Mouse (Mus musculus) T-helper 17 cell (primary cell): ENCODE results near the gene Lamc3.

ENCODE experiments used
- in situ Hi-C, 2 experiments: fragments of 300-600 bp; cut with MboI, MseI; formaldehyde crosslinking; loops; 1 replicate in 1 of 2; 2 replicates in 1 of 2; pipeline ENCODE4 v1.15.1; 2025; ENCODE audit warnings: high pct_unique_total_duplicates in 2 of 2

The Lamc3 gene

DNA sequence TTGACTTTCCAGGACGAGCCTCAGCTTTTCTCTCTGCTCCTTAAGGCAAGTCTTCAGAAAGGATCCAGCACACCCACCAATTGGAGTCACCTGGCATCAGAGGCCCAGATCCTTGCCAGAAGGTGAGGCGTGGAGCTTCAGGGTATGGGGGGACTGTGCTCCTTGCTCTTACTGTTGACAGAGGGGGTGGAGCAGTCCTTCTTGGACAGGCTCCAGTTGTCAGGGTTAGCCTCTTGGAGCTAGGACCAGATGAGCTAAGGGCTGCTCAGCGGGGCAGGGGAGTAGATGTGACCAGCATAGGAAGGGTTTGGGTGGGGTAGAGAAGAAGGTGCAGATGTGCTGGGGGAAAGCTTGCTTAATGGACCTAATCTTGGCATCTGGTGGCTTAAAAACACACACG, 38.8 kb downstream of the Lamc3 start:
- in situ Hi-C loops = no loop called here

GRCm38 (mm10) chr2:31929664-31930063, 42.6 kb downstream of the Lamc3 start:
- in situ Hi-C loops = loop anchor here in 1 of 2 experiments (10.0 kb wide), 1 partner anchor 715 kb away; the partner anchor contains the start of gene Eng

- in situ Hi-C loops = loop anchor here in 1 of 2 experiments (10.0 kb wide), 1 partner anchor 710 kb away; the partner anchor contains the start of gene Eng
These were observed 47.5 kb downstream of the Lamc3 start for GRCm38 (mm10) chr2:31934551-31934950.

DNA sequence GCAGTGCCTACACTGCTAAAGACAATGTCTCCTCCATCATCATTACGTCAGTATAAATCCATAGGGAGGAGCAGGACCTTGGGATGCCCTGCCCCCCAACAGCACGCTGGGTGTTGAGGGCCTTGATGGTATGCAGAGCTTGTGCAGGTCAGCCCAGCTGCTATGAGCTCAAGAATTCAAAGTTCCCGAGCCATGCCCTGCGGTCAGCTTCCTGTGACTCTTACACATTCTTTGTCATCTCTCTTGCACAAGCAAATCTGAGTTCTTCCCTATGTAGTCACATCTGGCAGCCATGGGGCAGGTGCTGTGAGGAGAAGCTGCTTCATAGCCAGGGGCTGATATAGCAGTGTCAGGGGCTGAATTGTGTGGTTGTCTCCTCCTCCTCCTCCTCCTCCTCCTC, 48.0 kb downstream of the Lamc3 start:
- in situ Hi-C loops = loop anchor here in 1 of 2 experiments (10.0 kb wide), 1 partner anchor 710 kb away; the partner anchor contains the start of gene Eng

DNA sequence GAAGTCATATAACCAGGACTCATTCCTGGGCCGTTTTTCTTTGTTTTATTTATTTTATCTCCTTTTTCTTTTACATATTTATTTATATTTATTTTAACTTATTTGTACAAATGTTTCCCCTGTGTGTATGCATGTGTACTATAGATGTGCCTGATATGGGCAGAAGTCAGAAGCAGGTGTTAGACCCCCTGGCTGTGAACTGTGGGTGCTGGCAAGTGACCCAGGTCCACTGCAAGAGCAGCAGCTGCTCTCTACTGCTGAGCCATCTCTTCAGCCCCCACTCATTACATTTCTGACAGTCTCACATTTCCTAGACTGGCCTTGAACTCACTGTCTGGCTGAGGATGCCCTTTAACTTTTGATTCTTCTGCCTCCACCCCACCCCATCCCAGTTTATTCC, 51.2 kb downstream of the Lamc3 start:
- in situ Hi-C loops = loop anchor here in 1 of 2 experiments (10.0 kb wide), 1 partner anchor 707 kb away; the partner anchor contains the start of gene Eng

- in situ Hi-C loops = no loop called here
These were observed 55.9 kb downstream of the Lamc3 start for GRCm38 (mm10) chr2:31943011-31943410.

DNA sequence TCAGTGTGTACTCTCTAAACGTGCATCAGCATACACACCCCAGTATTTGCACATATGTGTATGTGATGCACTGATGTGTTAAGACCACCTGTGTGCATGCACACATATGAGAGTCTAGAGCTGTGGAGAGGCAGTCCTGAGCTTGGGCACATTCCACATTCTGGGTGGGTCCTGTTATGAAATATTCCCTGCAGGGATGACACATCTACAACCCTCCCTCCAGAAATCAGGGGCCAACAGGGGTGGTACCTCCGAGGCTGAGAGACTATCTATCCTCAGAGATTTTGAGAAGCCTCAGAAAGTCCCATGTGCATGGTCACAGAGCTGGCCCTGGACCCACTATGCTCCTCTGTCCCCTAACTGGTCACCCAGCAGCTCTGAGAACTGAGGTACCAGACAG, 58.5 kb downstream of the Lamc3 start:
- in situ Hi-C loops = no loop called here

GRCm38 (mm10) chr2:31948392-31948791, 61.3 kb downstream of the Lamc3 start:
- in situ Hi-C loops = no loop called here

- in situ Hi-C loops = no loop called here
These were observed 61.7 kb downstream of the Lamc3 start for GRCm38 (mm10) chr2:31948801-31949200.

DNA sequence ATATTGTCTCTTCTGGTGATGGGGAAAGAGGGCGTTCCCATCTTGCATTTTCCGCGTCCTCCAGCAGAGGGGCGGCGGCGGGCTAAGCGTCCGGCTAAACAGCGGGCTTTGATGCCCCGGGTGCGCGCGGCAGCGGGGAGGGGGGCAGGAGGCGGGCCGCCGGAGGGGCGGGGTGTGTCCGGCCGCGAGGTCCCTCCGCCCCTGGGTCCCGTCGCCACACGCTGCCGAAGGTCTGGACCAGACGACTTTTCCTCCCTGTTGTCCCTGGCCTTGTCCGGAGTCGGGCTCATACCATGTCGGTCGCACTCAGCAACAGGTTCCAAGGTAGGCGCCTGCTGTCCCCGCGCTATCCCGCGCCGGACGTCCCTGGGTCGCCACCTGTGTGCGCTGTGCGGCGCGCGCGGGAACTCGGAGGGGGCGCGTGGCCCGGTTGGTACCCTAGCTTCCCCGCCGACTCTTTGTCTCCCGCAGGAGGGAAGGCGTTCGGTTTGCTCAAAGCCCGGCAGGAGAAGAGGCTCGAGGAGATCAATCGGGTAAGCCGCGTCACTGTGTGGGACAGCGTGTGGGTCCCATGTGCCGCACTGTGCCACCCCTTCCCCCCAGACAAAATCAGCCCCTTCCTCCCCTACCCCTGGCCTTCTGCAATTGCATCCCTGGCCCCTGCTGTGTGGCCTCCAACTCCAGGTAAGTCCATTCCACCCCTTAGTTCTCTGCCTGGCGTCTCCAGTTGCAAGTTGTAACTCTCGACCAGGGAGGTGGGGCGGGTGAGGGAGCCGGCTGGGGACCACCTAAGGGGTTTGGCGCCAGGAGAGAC, 63.2 kb downstream of the Lamc3 start, which contains the start of gene Aif1l:
Gene Aif1l (plus strand): TSS at position 82 of the 814 bp plus-strand sequence.
- in situ Hi-C loops = loop anchor here (5.0 kb wide), 2 partner anchors 83 to 182 kb away; no protein-coding TSS in a partner anchor

DNA sequence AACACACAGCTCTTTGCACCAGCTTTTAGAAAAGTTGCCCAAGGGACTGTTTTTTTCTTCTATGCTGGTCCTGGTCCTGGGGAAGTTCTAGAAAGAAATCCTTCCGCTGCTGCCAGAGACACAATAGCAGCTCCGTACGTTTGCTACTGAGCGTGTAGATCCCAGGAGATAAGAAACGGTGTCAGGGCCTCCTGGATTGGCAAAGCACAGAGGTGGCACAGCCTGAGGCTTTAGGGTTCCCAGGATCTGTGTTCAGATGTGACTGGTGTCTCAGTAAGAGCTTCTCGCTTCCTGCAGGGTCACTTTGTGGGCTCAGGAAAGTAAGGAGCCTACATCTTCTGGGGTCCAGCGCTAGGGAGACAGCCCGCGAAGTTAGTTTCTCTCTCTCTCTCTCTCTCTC, 63.9 kb downstream of the Lamc3 start:
- in situ Hi-C loops = loop anchor here (5.0 kb wide), 2 partner anchors 84 to 181 kb away; no protein-coding TSS in a partner anchor

- in situ Hi-C loops = loop anchor here (5.0 kb wide), 2 partner anchors 85 to 180 kb away; no protein-coding TSS in a partner anchor
These were observed 65.1 kb downstream of the Lamc3 start for GRCm38 (mm10) chr2:31952236-31952635.

- in situ Hi-C loops = loop anchor here (5.0 kb wide), 2 partner anchors 85 to 180 kb away; no protein-coding TSS in a partner anchor
These were observed 65.6 kb downstream of the Lamc3 start for GRCm38 (mm10) chr2:31952725-31953124.

DNA sequence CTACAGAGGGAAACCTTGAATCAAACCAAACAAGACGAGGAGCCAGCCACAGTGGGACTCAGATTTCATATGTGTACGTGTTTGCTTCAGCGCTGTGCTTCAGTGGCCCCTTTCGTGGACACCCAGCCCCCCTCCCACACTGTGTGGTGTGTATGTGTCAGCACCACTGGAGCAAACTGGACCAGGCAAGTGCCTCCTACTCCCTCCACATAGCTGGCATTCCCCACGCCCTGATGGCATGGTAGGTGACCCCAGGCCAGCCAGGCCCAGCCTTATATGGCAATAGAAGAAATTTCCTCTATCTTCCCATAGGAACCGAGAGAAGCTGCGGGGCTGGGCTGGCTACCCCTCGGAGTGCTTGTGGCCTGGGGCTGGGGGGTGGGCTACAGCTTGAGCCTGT, 66.6 kb downstream of the Lamc3 start:
- in situ Hi-C loops = loop anchor here (5.0 kb wide), 2 partner anchors 86 to 179 kb away; no protein-coding TSS in a partner anchor

GRCm38 (mm10) chr2:31954779-31955181, 67.7 kb downstream of the Lamc3 start:
- in situ Hi-C loops = loop anchor here (5.0 kb wide), 2 partner anchors 87 to 178 kb away; no protein-coding TSS in a partner anchor

- in situ Hi-C loops = no loop called here
These were observed 68.6 kb downstream of the Lamc3 start for GRCm38 (mm10) chr2:31955686-31956085.

- in situ Hi-C loops = no loop called here
These were observed 70.1 kb downstream of the Lamc3 start for GRCm38 (mm10) chr2:31957211-31957610.

GRCm38 (mm10) chr2:31960986-31961385, 73.9 kb downstream of the Lamc3 start:
- in situ Hi-C loops = no loop called here

DNA sequence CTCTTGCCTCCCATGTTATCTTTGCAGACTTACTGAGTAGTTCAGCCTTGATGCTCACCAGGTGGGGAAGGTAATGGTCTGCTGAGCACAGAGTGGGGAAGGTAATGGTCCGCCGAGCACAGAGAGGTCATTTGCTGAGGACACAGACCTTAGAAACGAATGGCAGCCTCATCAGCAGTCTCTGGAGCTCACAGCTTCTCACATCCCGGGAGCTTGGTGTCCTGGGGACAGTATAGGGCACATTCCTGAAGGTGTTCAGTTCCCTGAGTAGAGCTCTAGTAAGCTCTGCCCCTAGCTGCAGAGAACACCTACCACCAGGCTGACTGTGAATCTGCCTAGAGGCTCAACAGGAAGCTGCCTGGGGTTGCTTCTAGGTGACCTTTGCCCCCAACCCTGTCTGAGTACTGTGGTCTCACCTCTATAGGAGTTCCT, 74.7 kb downstream of the Lamc3 start:
- in situ Hi-C loops = no loop called here

- in situ Hi-C loops = no loop called here
These were observed 75.6 kb downstream of the Lamc3 start for GRCm38 (mm10) chr2:31962501-31963224.

DNA sequence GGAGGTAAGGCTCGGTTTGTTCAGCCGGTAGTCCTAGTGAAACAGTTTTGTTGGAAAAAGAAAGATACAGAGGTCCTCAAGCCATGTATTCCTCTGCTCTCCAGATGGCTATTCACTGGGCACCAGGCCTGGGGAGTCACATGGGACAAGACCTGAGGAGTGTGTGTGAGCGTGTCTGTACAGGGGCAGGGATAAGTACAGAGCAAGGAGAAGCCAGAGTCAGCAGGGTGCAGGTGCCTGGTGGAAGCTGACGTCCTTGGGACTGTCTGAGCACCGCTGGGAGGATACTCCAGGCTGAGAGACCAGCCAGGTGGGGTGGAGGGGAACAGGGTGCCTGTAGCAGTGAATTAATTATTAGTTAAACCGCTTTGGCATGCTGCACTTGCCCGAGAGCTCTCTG, 76.4 kb downstream of the Lamc3 start:
- in situ Hi-C loops = no loop called here

DNA sequence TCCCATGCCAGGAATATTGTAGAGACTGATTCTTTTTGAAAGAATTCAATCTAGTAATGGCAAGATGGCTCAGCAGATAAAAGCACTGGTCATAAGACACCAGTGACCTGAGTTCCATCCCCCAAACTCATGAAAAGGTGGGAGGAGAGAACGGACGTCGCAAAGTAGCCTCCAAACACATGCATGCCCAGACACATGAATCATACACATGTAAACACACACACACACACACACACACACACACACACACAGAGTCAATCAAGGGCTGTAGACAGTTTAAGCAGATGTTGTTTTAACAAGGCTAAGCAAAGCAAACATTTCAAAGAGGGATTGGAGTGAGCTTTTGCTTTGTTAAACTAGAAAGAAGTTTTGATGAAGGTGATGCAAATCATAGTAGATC, 77.1 kb downstream of the Lamc3 start:
- in situ Hi-C loops = no loop called here
